13 mouse cellular contexts compared by ENCODE assay signal in the genomic region with DNA sequence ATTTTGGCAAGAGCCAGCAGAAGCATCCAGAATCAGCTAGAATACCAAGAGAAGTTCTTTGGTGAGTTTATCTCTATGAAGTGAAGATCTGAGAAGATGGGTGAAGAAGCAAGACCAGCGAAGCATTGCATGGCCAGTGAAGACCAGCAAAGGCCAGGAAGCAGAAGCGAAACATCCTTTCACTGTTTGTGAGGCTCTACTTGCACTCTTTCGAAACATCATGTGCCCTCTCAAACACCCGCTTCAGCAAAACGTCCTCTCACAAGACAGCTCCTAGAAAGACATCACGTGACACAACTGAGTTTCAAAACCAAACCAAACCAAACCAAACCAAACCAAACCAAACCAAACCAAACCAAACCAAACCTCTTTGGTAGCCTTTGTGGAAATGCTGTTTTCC.
"Had no signal": no experiment of that assay in that cellular context is flagged by ENCODE, and none has a peak within 500 bp of the region (broad histone marks: within the 10 kb centered on the region; RNA-seq: fewer than 3 reads in every experiment).

No protein-coding gene starts in this region.

- H3K4me1 ChIP-seq: midbrain, embryonic 12.5 days; neural tube, embryonic 12.5 days; stomach, embryonic 15.5 days had no signal

- H3K27me3 ChIP-seq: midbrain, embryonic 12.5 days; neural tube, embryonic 12.5 days; stomach, embryonic 15.5 days had no signal

- H3K27ac ChIP-seq: midbrain, embryonic 10.5 days; midbrain, embryonic 12.5 days; neural tube, embryonic 12.5 days; stomach, embryonic 15.5 days; stomach, postnatal 0 days had no signal

- H3K9me3 ChIP-seq: midbrain, embryonic 10.5 days; midbrain, embryonic 12.5 days; neural tube, embryonic 12.5 days; stomach, embryonic 15.5 days had no signal

- H3K4me3 ChIP-seq: midbrain, embryonic 10.5 days; midbrain, embryonic 12.5 days; neural tube, embryonic 12.5 days; stomach, embryonic 15.5 days had no signal

- H3K9ac ChIP-seq: lung, embryonic 14.5 days; midbrain, embryonic 12.5 days; neural tube, embryonic 12.5 days; stomach, embryonic 15.5 days had no signal

- H3K36me3 ChIP-seq: midbrain, embryonic 10.5 days; midbrain, embryonic 12.5 days; neural tube, embryonic 12.5 days; stomach, embryonic 15.5 days had no signal

- DNase-seq: lung, embryonic 14.5 days; lung, postnatal 10 days; lung, postnatal 4 days; midbrain, embryonic 14.5 days; right cerebral cortex, postnatal 14 days; thymus, adult 2 months; thymus, postnatal 25 days; thymus, postnatal 4 days had no signal
